Mouse (Mus musculus) kidney, adult 11 months (tissue): ENCODE data around the gene Tmem235.
A peak's percentile ranks its signal among the peaks of the same experiment; 100 is the strongest.
"Not testable (repeated sequence)": the region's sequence is repeated elsewhere in the genome, so short reads cannot be mapped to it uniquely, and the experiment has no call there.

ENCODE experiments used
- DNase-seq: peaks from one replicate; pipeline ENCODE4 v3.0.0; 2022

Gene Tmem235

DNA sequence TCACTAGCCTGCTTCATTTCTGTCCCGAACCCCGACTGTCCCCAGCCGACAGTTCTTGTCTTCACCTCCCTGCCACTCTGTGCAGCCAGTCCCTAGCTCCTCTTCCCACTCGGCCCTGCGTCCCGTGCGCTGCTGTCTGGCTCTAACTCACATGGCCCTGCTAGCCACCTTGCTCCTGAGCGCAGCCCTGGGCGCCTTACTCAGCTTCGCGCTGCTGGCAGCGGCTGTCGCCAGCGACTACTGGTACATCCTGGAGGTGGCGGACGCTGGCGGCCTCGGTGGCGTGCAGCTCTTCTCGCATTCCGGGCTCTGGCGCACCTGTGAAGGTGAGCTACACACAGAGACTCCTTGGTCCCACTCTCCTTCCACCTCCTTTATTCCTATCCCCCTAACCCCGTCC is at the start of gene Tmem235:
Gene Tmem235, plus strand, starts transcription at position 152 of the 400 bp plus-strand sequence.
- DNase-seq, result no peak

DNA sequence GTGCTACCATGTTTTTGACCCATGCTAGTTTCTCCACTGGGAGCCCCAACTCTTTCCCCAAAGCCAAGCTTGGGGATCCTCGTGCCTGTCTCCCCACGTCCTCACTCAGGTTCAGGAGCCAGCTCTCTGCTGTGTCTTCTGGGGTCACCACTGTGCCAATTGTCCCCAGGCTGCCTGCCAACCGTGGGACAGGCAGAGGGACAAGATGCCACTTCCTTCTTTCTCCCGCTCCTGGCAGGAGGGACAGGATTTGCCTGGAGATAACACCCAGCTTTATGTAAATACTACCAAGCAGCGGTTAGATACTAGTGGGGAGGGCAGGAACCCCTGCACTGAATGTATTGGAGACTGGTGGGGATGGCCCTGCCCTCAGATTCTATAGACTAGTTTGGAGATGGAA is 46.7 kb upstream of the Tmem235 start:
- no peak for DNase-seq

DNA sequence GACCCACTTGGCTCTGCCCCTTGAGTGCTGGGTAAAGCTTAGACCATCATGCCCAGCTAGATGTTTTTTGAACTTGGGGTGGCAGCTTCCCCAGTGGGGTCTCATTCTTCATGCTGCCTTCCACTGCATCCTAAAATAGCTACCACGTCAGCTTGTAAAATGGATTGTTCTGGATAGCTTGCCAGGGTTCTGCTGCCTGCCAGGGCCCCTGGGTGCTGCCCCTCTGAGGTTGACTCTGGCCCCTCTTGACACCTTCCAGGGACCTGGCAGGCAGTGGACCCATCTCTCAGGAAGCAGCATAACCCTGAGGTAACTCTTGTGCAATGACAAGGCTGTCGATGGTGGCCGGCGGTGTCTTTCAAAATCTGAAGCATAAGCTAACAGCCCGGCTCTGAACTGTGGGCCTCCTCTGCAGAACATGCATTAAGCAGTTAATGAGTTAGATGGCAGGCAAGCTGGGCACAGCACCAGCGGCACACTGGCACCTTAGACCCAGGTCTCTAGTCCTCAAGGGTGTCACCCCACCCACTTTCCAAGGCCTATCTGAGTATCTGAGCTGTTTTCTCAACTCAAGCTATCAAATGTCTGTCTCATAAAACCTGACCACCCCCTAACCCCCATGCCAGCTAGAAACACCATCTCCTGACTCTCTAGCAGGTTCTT is 45.7 kb upstream of the Tmem235 start:
- DNase-seq, result no peak

DNA sequence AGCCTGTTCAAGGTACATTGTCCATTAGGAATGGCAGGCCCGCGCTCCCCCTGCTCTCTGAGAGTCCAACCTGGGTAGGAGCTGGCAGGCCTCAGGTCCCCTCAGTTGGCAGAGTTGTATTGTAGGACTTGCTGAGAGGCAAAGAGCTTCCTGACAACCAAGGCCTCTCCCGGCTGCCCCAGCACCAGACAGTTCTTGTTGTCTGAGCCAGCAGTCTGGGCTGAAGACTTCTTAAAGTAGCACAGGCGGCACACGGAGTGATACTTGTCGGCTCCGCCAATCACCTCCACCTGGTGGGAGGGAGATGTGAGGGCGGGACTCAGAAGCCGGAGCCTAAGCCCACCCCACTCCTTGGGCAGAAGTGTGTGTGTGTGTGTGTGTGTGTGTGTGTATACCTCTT is 44.7 kb upstream of the Tmem235 start:
- not testable (repeated sequence) for DNase-seq

DNA sequence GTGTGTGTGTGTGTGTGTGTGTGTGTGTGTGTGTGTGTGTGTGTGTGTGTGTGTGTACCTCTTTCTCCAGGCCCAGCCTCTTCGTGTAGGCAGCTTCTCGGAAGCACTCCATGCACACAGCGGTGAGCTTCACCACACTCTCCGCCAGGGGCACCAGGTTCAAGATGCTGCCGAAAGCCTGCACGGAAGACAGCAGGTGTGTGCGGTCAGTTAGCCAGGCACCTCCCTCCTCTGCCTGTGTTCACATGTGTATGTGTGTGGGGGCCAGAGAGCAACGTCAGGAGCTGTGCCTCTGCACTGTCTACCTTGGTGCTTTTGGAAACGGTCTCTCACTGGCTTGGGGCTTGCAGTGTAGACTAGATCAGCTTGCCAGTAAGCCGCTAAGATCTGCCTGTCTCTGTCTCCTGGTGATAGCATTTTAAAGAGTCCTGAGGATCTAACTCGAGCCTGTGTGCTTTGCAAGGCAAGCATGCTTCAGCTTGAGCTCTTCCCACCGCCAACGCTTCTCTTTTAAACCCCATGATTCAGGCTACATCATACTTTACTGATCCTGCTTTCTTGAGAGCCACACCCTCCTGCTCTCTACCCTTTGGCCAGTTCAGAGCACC is 44.1 kb upstream of the Tmem235 start:
- DNase-seq, result no peak

DNA sequence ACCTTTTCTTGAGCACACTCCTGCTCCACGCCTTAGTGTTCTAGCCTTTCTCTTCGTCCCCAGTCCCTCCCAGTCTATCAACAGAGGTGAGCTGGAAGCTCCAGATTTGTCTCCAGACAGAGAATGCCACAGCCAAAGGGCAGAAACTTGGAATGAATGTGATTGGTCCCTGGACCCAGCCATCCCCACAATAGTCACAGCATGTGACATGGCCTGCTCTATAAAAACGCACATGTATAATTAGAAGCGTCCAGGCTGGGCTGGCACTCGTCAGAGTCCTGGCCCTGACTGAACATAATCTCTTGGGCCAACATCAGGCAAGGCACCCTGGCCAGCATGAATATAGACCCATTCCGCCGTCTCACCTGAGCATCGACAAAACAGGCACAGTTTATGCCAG is 41.5 kb upstream of the Tmem235 start:
- DNase-seq, result no peak

DNA sequence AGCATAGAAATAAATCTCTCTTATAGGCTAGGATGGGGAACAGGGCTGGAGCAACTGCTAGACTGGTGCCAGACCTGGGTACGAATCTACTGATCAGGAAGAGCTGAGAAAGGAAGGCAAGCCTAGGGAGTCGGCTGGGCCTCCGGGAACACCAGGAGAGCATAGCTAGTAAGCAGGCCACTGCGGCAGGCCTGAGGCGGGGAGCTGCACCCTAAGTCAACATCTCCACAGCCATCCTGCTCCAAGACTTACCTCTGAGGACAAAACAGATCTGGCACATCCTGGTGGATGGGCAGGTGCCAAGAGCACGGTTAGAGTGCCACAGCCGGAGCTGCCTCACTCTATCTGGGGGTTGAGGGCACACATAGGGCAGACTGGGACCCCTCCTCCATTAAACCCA is 40.4 kb upstream of the Tmem235 start:
- DNase-seq, result no peak

DNA sequence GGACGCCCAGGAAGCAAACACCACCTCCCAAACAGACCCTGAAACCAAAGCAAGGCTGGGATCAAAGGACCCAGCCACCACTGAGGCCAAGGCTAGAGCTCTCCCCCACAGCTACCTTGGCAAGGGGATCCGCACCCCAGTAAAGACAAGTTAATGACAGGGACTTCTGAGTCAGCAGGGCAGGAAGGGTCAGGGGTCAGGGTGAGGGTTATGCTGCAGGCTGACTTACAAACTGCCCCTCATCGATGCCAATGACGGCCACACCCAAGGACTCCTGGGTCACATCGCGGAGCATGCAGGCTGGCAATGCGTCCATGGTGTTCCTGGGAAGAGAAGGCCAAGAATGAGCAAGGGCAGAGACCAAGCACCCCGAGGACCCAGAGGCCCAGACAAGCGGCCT is 38.7 kb upstream of the Tmem235 start:
- DNase-seq, result no peak

DNA sequence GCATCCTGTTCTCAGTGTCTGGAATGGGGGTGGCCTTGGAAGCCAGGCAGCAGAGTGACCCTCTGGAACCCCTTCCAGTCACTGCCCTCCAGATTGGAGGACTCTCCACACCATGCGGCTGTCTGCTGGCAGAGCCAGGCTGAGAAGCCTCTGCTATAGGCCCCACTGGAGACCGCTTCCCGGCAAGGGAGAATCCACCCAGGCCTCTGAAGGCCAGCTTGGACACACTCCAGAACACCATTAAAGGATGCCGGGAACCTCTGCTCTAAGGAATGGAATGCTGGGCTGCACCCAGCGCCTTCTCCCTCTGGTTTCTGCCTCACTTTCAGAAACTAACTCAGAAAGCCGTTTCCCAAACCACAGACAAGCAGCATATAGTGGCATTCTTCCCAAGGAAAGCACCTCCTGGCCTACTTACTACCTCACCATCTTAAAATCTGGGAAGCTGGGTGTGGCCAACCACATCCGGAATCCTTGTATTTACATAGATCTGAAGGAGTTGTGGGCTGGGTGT is 37.8 kb upstream of the Tmem235 start:
- DNase-seq, result no peak

DNA sequence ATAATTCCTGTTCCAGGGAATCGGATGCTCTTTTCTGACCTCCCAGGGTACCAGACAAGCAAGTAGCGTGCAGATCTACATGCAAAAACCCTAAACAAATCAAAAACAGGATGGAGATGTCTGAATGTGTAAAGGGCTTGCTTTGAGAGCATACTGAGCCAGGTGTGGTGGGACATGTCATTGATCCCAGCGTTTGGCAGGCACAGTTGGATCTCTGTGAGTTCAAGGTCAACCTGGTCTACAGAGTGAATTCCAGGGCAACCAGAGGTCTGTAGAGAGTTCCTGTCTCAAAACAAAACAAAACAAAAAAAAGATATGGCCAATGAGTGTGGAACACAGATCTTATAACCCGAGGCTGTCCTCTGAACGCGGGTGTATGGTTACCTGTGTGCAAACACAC is 37.1 kb upstream of the Tmem235 start:
- DNase-seq, result no peak

DNA sequence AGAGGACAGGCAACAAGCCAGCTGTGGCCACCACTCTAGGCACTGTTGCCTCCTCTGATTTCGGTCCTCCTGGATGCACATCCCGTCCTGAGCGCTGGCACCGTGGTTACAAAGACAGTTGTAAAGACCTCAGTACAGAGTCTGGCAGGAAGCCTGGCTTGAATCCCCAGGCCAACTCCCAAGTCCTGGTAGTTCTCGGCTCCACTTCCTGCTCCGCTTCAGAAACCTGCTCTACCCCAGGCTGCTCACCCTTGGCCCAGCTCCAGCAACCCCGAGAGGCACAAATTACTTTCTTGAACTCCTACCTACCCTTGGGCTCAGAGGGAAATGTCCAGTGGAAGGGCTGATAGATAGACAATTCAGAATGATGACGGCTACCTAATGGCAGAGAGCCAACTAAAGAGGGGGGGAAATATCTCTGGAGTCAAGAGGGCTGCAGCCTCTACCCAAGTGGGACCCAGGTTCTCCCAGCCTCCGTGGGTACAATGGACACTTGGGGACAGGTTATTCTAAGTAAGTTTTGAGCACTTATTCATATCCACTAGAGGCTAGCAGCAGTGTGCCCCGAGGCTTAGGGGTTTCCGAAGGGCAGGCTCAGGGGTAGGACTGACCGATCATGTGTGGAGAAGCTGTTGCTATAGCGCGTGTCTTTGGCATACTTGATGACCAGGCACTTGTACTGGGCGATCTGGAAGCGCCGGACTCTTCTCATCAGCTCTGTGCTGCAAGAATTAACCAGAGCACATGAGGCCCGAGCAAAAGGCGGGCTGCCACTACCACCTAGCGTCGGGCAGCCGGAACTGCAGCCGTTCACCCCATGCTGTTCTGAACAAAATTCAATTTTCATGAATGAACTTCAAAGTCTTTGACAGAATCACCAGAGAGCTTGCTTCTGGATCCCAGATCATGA is 36.2 kb upstream of the Tmem235 start:
- peak; percentile 84 for DNase-seq

DNA sequence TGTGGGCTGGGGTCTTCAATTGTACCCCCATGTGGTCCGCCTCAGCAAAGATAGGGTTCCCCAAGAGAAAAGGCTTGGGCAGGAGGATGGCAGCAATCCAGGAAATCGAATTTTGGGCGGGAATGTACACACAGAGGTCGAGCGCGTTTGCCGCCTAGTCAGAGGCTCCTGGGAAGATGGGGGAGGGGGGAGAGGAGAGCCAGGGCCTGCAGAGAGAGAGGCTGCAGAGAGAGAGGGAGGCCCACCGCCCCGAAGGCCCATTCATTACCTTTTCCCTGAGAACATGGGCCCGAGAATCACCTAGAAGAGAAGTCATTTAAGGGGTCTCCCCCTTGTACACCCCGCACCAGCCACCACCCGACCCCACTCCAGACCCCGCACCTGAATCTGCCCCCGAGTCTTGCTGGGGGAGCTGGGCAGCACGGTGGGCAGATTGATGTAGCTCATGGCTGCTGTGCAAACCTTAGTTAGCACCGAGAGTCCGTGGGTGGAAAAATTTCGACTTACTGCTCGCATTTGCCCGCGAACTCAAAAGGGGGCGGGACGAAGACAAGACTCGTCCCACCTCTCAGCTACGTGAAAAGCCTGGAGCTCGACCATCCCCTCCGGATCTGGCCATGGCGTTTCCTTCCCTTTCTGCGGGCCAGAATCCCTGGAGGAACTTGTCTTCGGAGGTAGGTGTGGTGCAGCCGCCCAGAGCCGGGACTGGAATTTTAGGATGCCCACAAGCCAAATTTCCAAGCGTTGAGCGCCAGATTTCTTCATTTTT is 35.0 kb upstream of the Tmem235 start, which contains the start of the genes Afmid and Tk1:
Gene Afmid, plus strand, starts transcription at position 592 of the 769 bp plus-strand sequence.
Gene Tk1, minus strand, starts transcription at position 760 of the 769 bp plus-strand sequence.
- peak; percentile 83 for DNase-seq

DNA sequence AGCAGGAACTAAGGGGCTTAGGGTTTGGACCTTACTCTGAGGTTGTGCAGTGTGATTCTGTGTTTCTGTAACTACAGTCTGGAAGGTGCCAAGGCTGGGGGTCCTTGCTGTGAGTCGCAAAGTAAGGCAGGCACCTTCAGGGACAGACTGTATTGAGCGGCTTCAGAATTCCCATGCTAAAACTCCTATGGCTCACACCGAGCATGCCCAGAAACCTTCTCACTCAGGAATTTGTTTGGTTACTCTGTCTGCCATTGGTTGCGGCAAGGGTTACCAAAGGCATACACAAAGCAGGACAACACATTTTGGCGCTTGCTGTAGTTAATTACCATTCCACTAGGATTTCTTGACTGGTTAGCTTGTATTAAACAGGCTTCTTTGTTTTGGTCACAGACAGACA is 34.4 kb upstream of the Tmem235 start:
- DNase-seq, result no peak

DNA sequence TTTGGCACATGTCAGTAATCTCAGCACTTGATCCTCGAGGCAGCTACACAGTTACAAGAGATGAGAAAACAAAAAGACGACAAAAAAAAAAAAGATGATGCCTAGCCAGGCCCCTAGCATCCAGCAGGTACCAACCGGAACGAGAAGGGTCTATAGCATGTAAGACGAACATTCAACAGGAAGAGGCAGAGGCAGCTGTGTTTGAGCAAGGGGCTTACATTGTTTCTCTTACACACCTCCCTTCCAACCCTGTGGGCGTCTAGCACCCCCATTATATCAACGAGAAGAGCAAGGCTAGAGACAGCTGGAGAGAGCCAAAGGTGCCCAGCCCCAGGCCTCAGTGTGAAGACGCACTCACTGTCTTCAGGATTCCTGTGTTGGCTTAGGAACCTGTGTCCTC is 33.6 kb upstream of the Tmem235 start:
- no peak for DNase-seq

DNA sequence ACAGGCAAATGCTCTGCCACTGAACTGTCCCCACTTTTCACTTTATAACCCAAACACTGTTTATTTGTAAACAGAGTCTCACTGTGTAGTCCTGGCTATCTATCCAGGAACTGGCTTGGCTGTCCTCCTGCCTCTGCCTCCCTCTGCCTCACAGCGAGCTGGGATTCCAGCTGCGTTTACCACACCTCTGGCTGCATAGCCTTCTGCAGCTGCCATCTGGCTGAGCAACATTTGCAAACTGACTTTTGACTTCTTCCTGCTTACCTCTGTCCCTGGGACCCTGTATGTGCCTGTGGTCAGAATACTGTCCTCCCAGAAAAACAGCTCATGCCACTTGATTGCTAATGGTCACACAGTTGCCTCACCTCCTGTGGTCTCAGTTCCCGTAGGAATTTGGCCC is 33.2 kb upstream of the Tmem235 start:
- DNase-seq, result no peak

DNA sequence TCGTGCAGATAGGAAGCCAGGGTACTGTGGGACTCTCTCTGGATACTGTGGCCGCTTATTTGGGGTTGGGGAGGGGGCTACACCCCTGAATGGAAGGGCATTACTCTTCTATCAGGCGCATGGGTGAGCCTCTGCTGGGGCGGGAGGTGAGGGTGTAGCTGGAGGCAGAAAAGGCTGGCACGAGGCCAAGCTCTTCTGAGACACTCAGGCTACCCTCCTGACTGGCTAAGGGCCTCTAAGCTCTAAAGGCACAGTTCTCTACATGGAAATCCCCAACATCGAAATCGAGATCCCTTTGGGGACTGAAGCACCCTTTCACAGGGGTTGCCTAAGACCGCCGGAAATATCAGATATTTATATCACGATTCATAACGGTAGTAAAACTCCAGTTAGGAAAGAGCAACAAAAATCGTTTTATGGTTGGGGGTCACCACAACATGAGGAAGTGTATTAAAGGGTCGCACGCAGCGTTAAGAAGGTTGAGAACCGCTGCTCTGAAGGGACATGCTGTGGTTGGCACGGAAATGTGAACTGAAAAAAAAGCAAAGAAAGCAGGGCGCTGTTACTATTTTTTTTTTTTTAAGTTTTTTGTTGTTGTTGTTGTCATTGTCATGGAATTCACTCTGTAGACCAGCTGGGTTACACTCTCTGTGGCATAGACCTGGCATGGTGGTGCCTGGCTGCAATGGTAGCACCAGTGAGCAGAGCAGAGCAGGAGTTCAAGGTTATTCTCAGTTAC is 32.2 kb upstream of the Tmem235 start:
- DNase-seq, result no peak

DNA sequence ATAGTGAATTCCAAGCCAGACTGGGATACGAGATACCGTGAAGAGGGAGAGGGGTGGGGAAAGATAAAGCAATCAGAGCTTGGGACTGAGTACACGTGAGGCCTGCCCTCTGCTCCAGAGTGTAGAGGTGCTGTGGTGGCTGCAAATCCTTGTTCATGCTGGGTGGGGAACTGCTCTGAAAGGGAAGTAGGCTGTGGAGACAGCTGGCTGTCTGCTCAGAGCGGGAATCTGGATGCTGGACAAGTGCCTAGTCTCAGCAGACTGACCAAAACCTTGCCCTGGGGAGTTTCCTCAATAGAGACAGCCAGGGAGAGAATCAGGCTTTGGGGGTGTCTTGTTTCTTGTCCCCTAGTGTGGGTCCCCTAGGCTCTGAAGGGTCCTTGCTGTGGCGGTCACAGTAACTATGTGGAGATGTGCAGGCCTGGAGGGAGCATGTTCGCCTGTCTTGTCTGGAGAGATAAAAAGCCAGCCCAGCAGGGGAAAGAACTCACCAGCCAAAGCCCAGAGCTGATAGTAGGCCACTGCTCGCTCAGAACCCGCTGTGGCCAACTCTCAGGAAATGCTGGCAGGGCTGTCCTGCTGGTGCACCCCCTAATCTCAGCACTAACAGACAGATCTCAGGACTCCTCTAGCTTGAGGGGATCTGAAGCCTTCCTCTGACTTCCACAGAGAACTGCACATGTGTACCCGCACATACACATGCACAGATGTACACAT is 31.5 kb upstream of the Tmem235 start:
- DNase-seq, result peak; percentile 73

DNA sequence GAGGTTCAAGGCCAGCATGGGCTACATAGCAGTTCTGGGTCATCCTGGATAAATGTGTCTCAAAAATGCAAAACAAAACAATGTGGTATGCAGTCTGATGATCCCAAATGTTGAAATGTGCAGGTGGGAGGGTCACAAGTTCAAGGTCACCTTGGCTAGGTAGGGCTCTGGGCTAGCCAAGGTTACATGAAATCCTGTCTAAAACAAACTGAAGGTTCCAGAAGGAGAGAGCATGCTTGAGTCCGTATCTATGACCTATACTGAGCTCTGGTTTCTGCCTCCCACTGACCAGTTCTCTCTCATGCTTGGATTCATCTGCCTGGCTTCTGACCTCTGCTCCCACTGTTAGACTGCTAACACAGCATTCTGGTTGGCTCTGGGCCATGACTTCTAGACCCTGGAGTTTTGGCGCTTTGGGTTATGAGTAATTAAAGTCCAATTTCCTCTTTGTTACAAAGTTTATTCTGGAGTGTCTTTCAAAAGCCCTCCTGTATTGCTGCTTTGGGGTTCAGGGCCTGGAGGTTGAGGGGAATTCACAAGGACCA is 30.8 kb upstream of the Tmem235 start:
- peak; percentile 91 for DNase-seq

DNA sequence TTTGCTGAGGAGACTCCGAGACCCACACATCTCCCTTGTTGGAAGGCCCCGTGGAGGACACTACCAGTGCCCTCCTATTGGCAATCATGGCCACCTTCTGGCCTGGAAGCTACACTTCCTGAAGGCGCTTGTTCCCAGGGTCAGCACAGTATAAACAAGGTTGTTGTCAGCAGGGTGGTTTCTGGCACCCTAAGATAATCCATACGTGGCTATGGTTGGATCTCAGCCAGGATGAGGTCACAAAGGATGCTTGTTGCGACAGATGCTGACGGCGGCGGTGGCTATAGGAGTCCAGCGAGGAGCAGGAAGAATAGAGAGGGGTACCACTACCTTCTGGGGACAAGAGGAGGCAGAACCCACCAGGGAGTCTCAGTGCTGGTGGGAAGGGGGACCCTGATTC is 30.2 kb upstream of the Tmem235 start:
- no peak for DNase-seq

DNA sequence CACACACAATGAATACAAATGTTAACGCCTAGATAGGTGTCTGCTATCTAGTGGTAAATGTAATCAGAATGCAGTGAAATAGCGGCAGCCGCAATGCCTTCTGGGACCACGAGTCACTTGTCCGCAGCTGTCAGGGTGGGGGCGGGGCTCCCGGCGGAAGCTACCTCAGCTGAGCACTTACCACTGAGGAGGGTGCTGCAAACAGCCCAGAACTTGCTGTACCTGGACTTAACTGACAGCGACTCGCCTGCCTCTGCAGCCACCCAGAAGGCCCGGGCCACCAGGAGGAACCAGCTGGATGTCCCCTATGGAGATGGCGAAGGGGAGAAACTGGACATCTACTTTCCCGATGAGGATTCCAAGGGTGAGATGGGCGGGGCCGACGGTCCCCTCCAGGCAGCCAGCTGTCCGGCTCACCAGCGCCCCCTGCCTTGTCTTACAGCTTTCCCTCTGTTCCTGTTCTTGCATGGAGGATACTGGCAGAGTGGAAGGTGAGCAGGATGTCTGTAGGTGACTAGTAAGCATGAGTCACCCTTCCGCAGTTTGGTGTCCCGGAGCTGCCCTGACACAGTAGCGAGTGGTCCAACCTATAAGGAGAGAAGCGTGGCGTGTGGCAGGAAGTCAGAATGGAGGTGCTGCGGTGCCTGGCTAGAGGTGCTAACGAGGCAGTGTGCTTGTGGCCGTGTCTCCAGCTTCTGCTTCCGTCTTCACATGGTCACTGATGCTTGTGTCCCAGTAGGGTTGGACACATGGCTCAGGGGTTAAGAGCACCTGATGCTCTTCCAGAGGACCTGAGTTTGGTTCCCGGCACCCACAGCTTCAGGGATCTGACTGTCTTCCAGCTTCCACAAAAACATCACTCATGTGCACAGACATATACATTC is 28.2 kb upstream of the Tmem235 start:
- DNase-seq, result no peak
